Mouse (Mus musculus) lung, adult 2 months (tissue): ENCODE measurements around the gene Chp1.

Source experiments
- CTCF ChIP-seq: fragments of 200-500 bp; IDR thresholded peaks from 2 replicates; pipeline ENCODE4 v1.5.1; 2011; ENCODE audit warnings: mild to moderate bottlenecking, low read length, control low read depth; ENCODE audit not compliant: insufficient read depth
- POLR2A ChIP-seq: fragments of 200-500 bp; IDR thresholded peaks from 2 replicates; pipeline ENCODE4 v1.6.1; 2011; ENCODE audit warnings: low read depth, mild to moderate bottlenecking, control low read depth, low read length, borderline replicate concordance; ENCODE audit errors: extremely low read depth

DNA sequence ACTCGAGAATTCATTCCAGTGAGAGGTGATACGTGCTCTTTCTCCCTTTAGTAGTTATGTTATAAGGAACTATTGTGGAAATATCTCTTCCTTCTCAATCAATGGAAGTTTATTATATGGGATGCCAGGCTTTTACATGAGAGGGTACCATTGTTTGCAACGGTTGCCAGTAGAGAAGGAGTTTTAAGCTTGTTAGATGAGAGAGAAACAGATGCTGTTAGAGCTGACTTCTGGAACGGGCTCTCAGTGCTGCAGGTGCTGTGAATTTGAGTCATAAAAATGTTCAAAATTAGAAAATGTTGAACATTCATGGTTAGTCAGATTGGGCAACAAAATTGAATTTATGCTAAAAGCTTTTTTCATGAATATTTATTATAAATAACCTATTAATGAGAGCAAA, 53.5 kb downstream of the Chp1 start:
- TF ChIP-seq CTCF: no peak
- TF ChIP-seq POLR2A: no peak
